Mouse (Mus musculus) embryo, embryonic 9.5 days (tissue): ENCODE measurements around the gene Rgsl1.
A peak's percentile ranks its signal among the peaks of the same experiment; 100 is the strongest.
"Not testable (repeated sequence)": the region's sequence is repeated elsewhere in the genome, so short reads cannot be mapped to it uniquely, and the experiment has no call there.

Experiments
- DNase-seq: peaks from one replicate; pipeline ENCODE4 v3.0.0-alpha.2; 2017; ENCODE audit errors: extremely low spot score

Rgsl1 gene

GRCm38 (mm10) chr1:153775174-153775573 is 68.8 kb downstream of the Rgsl1 start:
- DNase-seq = no peak

GRCm38 (mm10) chr1:153770776-153771167 is 73.2 kb downstream of the Rgsl1 start:
- DNase-seq = no peak

GRCm38 (mm10) chr1:153769998-153770775 is 73.8 kb downstream of the Rgsl1 start:
- DNase-seq = no peak

GRCm38 (mm10) chr1:153769571-153769970 is 74.4 kb downstream of the Rgsl1 start:
- not testable (repeated sequence) for DNase-seq

- DNase-seq = no peak
Measured at GRCm38 (mm10) chr1:153768465-153768864, 75.5 kb downstream of the Rgsl1 start.

GRCm38 (mm10) chr1:153767281-153767680 is 76.7 kb downstream of the Rgsl1 start:
- DNase-seq = no peak

- no peak for DNase-seq
Measured at GRCm38 (mm10) chr1:153766298-153766697, 77.6 kb downstream of the Rgsl1 start.

GRCm38 (mm10) chr1:153764136-153764535 is 79.8 kb downstream of the Rgsl1 start:
- DNase-seq = no peak

- no peak for DNase-seq
Measured at GRCm38 (mm10) chr1:153753725-153754464, 90.0 kb downstream of the Rgsl1 start.

- DNase-seq = no peak
Measured at GRCm38 (mm10) chr1:153752521-153752920, 91.4 kb downstream of the Rgsl1 start.

GRCm38 (mm10) chr1:153751763-153752301 is 92.1 kb downstream of the Rgsl1 start:
- no peak for DNase-seq

GRCm38 (mm10) chr1:153750054-153750453 is 93.9 kb downstream of the Rgsl1 start:
- DNase-seq = no peak

- peak; percentile 82 for DNase-seq
Measured at GRCm38 (mm10) chr1:153749211-153749801, 94.6 kb downstream of the Rgsl1 start, which contains the start of gene Rnasel. Gene Rnasel, plus strand, starts transcription at chr1:153749426.

- no peak for DNase-seq
Measured at GRCm38 (mm10) chr1:153748549-153748948, 95.4 kb downstream of the Rgsl1 start.

- no peak for DNase-seq
Measured at GRCm38 (mm10) chr1:153747861-153748530, 95.9 kb downstream of the Rgsl1 start.

GRCm38 (mm10) chr1:153746728-153747127 is 97.2 kb downstream of the Rgsl1 start:
- DNase-seq = peak; percentile 63

- no peak for DNase-seq
Measured at GRCm38 (mm10) chr1:153746119-153746670, 97.7 kb downstream of the Rgsl1 start.

- peak; percentile 58 for DNase-seq
Measured at GRCm38 (mm10) chr1:153742374-153743155, 101.4 kb downstream of the Rgsl1 start.

GRCm38 (mm10) chr1:153741551-153742316 is 102.2 kb downstream of the Rgsl1 start:
- no peak for DNase-seq
